Mouse (Mus musculus) kidney, postnatal 10 days (tissue): ENCODE results near the gene Hesx1.
"Not testable (repeated sequence)": the region's sequence is repeated elsewhere in the genome, so short reads cannot be mapped to it uniquely, and the experiment has no call there.

ENCODE experiments used
- DNase-seq: peaks from one replicate; pipeline ENCODE4 v3.0.0; 2021; ENCODE audit warnings: mixed read lengths

The Hesx1 gene

DNA sequence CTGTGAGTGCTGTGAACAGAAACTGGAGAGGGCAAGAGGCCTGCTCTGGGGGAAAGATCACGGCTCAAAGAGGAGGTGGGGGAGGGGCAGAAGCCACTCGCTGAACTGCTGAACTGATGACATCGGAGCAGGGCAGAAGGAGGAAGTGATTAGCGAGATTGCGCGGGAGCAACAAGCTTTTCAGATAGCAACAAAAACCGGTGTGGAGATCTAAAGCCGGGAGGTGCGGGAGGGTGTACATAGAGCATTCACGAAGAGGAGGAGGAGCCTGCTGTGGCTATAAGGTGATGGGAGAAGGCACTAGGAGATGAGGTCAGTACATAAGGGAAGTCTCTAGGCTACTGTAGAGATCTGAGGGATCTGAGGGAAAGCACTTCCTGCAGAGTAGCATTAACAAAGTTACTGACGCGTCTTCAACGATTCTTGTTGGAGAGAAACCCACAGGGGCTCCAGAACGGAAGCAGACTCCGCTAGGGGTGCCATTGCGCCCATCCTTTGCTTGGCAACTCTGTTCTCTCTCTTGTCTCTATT, at the start of gene Hesx1:
Gene Hesx1 (plus strand): TSS at position 206 of the 531 bp plus-strand sequence.
- peak; percentile 67 for DNase-seq

DNA sequence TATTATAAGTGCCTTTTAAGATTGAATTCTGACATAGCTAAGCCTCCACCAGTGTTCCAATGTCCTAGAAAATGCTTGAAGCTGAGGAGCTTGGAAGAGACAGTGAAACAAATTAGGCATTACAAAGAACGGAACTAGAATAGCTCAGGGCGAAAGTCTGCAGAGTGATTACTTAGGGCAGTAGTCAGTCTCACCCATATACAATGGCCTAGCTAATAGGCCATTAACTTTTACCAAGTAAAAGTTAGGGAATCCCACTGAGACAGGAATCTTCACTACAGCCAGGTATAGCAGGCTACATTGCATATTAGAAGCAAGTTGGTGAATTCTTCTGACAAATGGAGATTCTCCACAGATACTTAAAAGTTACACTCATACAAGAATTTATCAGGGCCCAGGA, 38.1 kb upstream of the Hesx1 start:
- DNase-seq: not testable (repeated sequence)

DNA sequence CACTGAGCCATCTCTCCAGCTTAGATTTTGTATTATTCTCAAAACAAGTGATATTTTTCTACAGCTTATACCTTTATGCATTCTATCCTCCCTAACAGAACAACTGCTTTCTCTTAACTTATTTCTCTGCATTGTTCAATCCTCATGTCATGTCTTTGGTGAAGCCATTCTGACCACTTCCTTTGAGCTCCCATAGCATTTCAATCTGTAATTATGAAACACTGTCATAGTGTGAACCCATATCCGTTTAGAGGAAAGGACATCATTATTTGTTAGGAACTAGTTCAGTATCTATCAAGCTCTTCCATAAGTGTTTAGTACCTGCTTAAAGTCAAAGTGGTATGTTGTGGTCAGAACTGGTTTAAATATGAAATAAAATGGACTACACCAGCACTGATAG, 33.7 kb upstream of the Hesx1 start:
- no peak for DNase-seq

DNA sequence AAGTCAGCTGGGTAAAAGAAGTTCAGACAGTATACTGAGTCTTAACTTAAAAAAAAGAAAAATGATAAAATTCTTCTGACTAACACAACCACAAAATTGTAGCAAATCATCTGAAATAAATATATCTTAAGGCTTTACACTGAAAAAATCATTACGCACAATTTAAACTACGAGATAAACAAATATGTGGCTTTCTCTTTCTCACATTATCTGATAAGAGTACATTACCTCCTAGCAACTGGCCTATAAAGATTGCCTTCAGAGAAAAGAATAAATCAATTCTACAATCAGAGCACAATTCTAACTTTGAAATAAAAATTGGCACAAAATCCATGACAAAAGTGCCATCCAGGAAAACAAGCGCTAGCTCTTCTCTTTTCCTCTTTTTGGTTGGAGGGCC, 25.1 kb upstream of the Hesx1 start:
- no peak for DNase-seq

DNA sequence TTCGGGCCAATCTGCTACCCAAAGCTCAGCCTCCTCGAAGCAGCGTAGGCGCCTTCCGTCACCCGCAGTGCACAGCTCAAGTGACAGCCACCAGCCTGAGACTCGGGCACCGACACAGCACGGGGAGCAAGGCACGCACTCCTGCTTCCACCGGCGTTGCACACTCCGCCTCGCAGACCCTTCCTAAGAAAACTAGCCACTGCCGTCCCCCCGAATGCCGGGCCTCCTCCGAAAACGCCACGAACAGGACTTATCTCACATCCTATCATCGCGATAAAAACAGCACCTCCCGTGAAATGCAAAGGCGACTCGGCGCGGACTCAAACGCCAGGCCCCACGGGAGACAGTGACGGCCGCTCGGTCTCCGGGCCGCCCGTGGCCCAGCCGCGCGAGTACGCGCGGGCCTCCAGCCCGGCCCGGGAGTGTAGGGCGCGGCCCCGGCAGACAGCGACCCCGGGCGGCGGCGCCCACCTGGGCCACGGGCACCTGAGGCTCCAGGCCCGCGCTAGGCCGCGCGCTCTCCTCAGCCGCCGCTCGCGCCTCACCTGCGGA, 24.3 kb upstream of the Hesx1 start:
- DNase-seq: no peak

DNA sequence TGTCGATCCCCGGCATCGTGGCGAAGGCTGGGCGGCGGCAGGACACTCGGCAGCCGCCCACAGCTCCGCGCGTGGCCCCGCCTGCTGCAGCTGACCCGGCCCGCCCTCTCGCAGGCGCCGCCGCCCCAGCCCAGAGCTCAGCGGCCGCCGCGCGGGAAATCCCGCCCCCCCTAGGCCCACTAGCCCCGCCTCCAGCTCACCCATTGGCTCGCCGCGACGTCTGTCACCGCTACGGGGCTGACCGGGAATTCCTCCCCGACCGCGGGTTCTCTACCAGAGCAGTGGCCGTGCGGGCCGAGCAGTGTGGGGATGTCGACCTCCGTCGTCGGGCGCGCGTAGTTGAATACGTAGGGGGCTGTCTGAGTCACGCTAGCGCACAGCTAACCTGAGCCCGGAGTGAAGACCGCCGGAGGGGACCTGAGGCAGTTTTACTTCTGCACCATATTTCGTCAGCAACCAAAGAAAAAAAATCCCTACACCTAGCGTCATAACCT, 23.7 kb upstream of the Hesx1 start:
- peak; percentile 99 for DNase-seq

DNA sequence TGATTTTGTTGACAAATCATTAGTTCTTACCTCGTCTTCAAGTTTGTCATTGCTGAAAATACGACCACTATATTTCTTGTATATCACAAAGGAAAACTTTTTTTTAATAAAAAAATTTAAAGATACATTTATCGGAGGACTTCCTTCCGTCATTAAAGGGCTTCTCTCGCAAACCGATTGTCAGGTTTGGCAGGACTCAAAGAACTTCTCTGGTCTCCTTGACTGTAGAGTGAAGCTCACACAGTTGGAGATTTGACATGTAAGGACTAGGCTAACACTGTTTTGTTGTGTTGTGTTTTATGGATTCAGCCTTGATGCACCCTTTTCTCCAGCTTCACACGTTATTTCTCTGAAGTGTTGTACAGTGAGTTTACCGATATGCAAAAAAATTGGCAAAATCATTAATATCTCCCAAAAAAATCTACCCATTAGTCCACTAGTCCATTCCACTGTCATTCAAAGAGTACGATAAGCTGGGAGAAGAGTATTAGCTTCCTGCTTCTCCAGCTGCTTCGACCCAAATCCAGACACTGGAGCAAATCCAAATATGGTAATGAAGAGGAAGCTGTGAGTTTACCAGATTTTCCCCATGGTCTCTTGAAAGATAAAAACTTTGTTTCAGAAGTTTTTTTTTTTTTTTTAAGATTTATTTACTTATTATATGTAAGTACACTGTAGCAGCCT, 23.0 kb upstream of the Hesx1 start, which contains the start of gene Appl1:
Gene Appl1 (minus strand): TSS at position 127 of the 684 bp plus-strand sequence.
- DNase-seq: no peak

DNA sequence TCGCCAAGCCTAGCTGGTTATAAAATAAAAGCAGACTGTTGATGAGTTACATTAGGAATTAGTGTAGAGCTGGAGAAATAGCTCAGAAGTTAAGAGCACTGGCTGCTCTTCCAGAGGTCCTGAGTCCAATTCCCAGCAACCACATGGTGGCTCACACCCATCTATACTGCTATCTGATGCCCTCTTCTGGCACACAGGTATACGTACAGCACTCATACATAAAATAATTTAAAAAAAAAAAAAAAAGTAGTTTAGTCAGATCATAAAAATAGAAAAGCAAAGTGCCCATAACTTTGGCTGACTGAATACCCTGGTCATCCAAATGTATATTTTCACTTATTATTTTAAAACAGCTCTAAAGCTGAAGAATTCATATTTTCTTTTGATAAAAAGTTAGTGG, 21.1 kb upstream of the Hesx1 start:
- DNase-seq: no peak

DNA sequence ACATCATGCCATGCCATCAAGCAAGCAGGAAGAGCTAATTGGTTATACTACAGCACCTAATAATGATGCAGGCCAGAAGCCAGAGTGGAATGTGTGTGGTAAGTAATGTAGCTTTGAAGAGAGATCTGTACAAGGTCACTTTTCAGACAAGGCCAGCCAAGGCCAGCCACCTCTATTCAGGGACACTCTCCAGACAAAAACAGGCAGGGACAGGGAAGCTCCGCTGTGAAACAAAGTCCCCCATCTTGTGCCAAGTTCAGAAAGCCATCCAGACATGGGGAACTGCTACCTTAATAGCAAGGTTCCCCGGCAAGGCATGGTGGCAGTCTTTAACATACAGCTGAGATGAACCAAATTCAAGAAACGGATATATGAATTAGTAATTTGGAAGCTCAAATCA, 18.7 kb upstream of the Hesx1 start:
- no peak for DNase-seq

DNA sequence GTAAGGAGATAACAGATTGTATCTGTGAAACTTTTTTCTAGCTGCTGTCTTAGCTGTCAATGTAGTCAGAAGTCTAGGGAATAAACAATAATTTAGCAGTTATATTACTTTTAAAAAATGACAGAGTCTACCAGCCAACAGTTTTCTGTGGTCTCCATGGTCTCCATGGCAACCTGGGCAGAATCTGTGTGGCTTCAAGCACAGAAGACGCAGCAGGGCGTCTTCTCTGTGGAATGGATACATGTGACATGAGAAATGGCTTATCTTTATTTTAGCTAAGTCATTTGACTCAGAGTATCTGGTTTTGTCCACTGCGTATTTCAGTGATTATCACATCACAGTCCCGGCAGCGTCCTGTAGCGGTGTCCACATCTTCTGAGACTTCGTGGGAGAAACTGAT, 18.0 kb upstream of the Hesx1 start:
- DNase-seq: no peak

DNA sequence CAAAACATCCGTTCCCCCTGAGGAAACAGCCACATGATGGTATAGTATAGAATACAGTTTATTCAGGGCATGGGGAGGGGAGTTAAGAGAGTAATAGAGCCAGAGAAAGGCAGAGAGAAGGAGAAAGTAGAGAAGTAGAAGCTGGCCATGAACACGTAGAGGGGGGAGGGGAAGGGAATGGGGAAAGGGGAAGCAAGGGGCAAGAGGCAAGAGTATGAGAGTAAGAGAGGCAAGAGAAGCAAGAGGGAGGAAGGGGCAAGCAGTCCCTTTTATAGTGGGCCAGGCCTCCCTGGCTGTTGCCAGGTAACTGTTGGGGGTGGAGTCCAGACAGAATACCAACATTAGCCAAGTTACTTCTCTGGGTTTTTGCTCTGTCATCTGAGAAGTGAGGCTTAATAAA, 16.7 kb upstream of the Hesx1 start:
- no peak for DNase-seq

DNA sequence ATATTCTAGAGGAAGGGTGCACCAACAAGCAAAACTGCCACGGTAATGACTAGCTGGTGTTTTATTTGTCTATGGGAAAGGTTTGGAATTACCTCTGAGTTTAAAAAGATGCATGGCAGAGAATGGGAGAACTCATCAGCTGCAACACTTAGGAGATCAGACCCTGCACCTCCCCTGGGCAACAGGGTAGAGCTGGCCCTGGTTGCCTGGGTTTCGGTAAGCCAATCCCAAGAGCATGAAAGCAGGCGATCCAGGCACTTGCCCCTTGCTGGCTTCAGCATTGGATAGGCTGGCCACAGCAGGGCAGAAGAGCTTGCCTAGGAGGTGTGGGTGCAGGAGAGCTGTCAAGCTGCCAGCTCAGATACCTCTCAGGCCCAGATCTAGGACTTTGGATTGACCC, 14.4 kb upstream of the Hesx1 start:
- DNase-seq: no peak

DNA sequence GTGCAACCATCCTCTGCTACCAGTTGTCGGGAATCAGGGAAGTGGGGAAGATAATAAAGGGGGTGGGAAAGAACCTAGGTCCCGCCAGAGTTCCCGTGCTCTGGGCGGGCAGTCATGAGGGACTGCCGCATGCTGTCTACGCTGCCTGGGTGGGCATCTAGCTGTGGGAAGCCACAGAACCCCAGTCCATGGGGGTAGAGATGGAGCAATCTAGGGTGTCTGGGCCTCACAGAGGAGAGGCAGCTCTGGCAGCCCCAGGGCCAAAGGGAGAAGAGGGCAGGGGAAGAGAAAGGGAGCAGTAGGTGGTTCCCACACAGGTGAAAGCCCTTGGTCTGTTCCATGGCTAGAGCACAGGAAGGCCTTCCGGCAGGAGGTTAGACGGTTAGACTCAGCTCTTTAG, 13.2 kb upstream of the Hesx1 start:
- DNase-seq: no peak

DNA sequence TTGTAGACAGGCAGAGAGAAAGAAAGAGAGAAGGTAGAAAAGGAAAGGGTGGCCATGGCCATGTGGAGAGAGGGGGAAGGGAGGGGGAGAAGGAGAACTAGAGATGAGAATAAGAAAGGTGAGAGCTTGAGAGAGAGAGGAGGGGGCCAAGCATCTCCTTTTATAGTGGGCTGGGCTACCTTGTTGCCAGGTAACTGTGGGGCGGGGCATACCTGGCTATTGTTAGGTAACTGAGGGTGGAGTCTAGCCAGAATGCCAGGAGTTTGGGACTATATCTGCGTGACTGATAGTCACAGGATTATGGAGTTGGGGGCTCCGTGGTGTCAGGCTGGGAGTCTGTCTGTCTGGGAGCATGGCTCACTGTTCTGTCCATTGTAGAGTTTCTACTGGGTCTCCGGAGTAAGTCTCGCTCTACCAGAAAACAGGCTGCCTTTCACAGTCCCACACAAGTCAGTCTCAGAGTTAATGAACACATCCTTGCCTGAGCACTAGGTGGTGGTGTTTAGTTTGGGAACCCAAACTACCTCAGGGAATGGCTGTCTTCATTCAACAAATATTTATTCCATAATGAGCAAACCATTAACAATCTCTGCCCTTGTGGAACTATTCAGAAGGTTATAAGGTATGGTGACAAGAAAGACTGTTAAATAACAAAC, 12.6 kb upstream of the Hesx1 start:
- DNase-seq: peak; percentile 7

DNA sequence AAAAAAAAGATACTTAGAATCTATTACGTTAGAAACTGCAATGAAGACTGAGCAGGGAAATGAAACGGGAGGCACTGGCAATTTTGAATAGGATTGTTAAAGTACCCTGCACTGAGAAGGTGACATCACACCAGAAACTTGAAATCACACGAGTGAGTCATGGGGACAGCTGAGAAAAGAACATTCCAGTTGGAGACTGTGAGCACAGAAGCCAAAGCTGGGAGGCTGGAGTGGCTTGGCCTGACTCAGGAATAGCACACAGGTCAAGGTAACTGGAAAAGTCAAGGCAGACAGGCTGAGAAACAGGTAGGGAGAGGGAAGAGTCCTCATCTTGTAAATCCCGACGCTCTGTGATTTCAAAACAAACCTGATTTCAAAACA, 12.1 kb upstream of the Hesx1 start:
- DNase-seq: no peak

DNA sequence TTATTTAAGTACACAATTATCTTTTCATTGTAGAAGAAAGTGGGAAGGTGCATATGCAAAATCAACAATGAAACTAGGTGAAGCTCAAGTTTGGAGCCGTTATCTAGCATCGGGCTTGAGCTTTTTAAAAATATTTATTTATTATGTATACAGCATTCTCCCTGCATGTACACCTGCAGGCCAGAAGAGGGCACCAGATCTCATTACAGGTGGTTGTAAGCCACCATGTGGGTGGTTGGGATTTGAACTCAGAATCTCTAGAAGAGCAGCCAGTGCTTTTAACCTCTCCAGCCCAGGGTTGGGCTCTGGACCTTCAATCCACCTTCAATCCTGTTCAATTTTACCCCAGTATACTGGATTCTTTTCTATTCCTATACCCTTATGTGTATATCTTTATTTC, 5.5 kb upstream of the Hesx1 start:
- no peak for DNase-seq

DNA sequence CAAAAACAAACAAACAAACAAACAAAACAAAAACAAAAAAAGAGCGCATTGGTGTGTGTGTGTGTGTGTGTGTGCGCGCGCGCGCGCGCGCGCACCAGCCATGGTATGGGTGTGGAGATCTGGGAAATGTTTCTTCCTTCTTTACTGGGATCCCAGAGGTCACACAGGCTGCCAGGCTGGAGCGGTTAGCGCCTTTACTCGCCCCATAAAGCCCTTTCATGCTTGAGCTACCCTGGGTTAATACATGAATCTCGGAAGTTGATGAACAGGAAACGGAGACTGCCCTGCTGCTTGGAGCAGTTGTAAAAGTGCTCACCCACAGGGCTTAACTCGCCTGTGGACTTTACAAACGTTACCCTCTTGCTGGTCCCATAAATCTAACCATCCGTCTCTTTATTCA, 2.6 kb upstream of the Hesx1 start:
- no peak for DNase-seq

DNA sequence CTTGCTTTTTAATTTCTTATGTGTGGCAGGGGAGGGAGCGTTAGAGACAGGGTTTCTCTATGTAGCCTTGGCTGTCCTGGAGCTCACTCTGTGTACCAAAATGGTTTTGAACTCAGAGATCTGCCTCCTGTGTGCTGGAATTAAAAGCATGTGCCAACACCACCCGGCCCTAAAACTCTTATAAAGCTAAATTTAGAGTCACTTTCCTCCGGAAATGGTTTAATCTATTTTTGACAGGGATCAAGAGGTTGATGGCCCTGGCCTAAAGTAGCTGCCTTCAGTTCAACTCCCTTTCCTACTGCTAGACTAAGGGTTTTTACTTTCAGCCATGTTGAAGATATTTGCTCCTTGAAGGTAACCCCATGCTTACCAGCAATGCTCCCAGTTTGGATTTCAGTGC, 789 bp upstream of the Hesx1 start:
- no peak for DNase-seq

DNA sequence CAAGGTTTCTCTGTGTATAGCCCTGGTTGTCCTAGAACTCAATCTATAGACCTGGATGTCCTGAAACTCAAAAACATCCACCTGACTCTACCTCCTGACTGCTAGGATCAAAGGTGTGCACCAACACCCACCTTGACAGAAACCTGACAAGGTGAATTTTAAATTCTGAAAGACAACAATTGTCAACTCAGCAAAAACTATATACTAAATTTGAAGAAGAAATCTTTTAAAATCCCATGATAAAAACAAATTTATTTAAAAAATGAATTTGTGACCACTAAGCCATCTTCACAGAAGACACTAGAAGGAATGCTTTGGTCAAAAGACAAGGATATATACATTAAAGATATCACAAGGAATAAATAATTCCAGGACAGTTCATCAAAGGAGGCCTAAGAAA, 2.0 kb downstream of the Hesx1 start:
- DNase-seq: no peak

DNA sequence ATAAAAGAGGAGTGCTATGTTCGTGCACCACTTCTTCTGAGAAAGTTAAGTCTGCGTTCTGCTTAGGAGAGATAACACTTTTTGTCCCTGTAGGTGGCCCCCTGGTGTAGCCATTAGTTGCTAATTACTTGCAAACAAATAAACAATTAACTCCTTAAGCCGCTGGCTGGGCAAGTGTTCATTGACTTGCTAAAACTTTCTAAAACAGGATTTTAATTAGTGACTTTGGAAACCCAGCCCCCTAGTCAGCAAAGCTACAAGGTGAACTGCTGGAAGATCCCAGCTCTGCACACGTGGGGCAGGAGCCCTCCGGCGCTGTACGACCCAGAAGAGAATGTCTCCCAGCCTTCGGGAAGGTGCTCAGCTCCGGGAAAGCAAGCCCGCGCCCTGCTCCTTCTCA, 6.2 kb downstream of the Hesx1 start:
- DNase-seq: no peak

DNA sequence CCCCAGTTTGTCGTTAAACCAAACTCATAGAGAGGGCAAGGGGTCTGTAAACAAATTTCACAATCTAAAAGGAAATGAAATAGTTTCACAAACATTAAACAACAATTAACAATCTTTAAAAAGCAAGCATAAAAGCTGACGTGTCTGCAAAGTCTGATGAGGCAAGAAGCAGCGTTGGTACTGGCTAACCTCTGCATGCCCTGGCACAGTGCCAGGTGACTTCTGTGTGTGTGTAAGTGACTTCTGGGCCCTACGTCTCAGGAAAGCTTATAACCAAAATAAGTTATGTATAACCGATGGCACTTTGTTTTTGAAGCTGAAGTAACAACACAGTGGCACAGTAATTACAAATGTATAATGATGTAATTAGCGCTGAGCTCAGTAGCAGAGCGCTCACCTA, 10.7 kb downstream of the Hesx1 start:
- peak; percentile 43 for DNase-seq

DNA sequence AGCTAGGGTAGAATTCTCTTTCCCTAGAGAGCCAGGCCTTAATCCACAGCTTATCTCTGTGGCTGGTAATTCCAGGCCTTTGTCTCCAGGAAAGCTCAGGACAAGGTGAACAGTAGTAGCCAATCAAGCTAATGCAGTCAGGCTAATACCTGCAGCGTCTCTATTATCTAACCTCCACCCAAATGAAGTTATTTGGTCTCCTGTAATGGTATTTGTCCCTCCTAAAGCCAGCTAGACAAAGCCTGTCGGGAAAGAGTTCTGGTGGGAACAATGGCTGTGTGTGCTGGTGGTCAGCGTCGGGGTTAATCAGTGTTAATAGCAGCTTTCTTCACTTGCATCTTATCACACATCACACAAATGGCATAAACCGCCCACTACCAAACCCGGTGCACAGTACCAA, 11.7 kb downstream of the Hesx1 start:
- DNase-seq: no peak

DNA sequence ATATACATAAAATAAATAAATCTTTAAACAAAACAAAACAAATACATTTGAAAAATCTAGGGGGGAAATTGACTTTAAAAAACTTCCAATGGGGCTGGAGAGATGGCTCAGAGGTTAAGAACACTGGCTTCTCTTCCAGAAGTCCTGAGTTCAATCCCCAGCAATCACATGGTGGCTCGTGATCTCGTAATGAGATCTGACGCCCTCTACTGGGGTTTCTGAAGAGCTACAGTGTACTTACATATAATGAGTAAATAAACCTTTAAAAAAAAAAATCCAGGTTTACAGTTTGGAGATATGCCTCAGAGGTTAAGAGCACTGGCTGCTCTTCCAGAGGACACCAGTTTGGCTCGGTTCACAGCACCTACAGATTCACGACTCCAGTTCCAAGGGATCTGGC, 17.3 kb downstream of the Hesx1 start:
- no peak for DNase-seq

DNA sequence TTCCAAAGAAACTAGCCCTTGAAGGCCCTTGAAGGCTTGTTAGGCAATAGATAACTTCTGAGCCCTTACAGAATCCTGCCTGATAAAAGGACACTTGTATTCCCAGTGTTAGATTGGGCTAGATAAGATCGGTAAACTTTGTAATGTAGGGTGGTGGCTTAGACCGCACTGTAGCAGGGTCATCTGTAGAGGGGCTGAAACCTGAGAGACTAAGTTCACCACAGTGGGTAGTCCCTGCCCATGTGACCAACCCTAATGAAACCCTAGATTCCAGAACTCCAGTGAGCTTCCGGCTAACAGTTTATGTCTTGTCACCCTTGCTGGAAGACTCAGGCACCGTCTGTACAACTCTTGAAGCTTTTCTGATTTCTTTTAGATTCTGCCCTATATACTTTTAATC, 19.4 kb downstream of the Hesx1 start:
- DNase-seq: no peak
